In genomic region chr15:25796353-25796752, GRCm38 (mm10) we compare ENCODE assay signal across 10 mouse cellular contexts. TPM values are rescaled to one million over a fixed set of nuclear protein-coding genes. Genes with fewer than 3 reads are reported as not detected.
DNase-seq lines count a peak whose midpoint lies in the region; ATAC-seq and TF ChIP-seq lines count a peak whose summit lies in the region.
"Had no signal": no experiment of that assay in that cellular context is flagged by ENCODE, and none has a peak within 500 bp of the region (broad histone marks: within the 10 kb centered on the region; RNA-seq: fewer than 3 reads in every experiment).

No protein-coding gene starts in this region.

- H3K9me3 ChIP-seq in kidney, postnatal 0 days (replicated peaks; ENCODE audit: low read length) = no peaks in the 10 kb centered on the region
- no peaks in the 10 kb centered on the region for H3K9me3 ChIP-seq in kidney, embryonic 14.5 days (ENCODE audit: control insufficient read depth, low read length)
- H3K9me3 ChIP-seq: liver, embryonic 15.5 days had no signal

- no peak overlapping the region for H3K4me2 ChIP-seq in kidney, postnatal 0 days (ENCODE audit: low read length)
- H3K4me2 ChIP-seq in kidney, embryonic 14.5 days (replicated peaks; ENCODE audit: low read depth, low read length) = no peak overlapping the region
- H3K4me2 ChIP-seq: liver, embryonic 15.5 days had no signal

- no peak overlapping the region for H3K27ac ChIP-seq in kidney, postnatal 0 days
- H3K27ac ChIP-seq in kidney, embryonic 14.5 days (ENCODE audit: low read depth, low read length) = no peak overlapping the region
- H3K27ac ChIP-seq: liver, embryonic 15.5 days had no signal

- no peak overlapping the region for H3K4me3 ChIP-seq in kidney, postnatal 0 days (replicated peaks; ENCODE audit: low read depth, low read length)
- H3K4me3 ChIP-seq in kidney, embryonic 14.5 days (ENCODE audit: low read length) = no peak overlapping the region
- H3K4me3 ChIP-seq: erythroblast, embryonic 14.5 days; liver, embryonic 15.5 days had no signal

- 62% methylated on average over 3 of the region's 3 CpGs for WGBS in kidney, postnatal 0 days
- 63% methylated on average over 3 of the region's 3 CpGs for WGBS in kidney, embryonic 14.5 days

- intact Hi-C loops in gastrocnemius, postnatal 14 days (cut with DNase I; ENCODE audit: low total_unique reads) = no loop called here

- no peak overlapping the region for H3K9ac ChIP-seq in kidney, postnatal 0 days (ENCODE audit: low read depth, low read length)
- H3K9ac ChIP-seq in kidney, embryonic 14.5 days (ENCODE audit: low read depth, low read length) = no peak overlapping the region
- H3K9ac ChIP-seq: liver, embryonic 15.5 days had no signal

- H3K27me3 ChIP-seq in kidney, postnatal 0 days (ENCODE audit: insufficient read depth, low read length) = no peaks in the 10 kb centered on the region
- H3K27me3 ChIP-seq in kidney, embryonic 14.5 days (ENCODE audit: control insufficient read depth, insufficient read depth, low read length) = no peaks in the 10 kb centered on the region
- H3K27me3 ChIP-seq: liver, embryonic 15.5 days had no signal

- H3K36me3 ChIP-seq in kidney, postnatal 0 days (ENCODE audit: insufficient read depth, low read length) = peaks cover 57% of the 10 kb centered on the region
- peaks cover 72% of the 10 kb centered on the region for H3K36me3 ChIP-seq in kidney, embryonic 14.5 days (ENCODE audit: control insufficient read depth, insufficient read depth, low read length)

- TF ChIP-seq CTCF in kidney, postnatal 0 days (IDR thresholded peaks at IDR 0.05; ENCODE audit: low read depth) = peak; percentile 98

- ATAC-seq in kidney, postnatal 0 days (replicated peaks; ENCODE audit: low FRiP score, low read depth) = no peak
- no peak for ATAC-seq in kidney, embryonic 14.5 days (ENCODE audit: low FRiP score, low TSS enrichment)

- H3K4me1 ChIP-seq in kidney, postnatal 0 days (replicated peaks; ENCODE audit: insufficient read depth, low read length) = 0 out of 2 replicates have a peak, but pooled peaks cover 4% of the 10 kb centered on the region
- 0 out of 2 replicates have a peak, but pooled peaks cover 7% of the 10 kb centered on the region for H3K4me1 ChIP-seq in kidney, embryonic 14.5 days (ENCODE audit: control insufficient read depth, insufficient read depth, low read length)
- H3K4me1 ChIP-seq: liver, embryonic 15.5 days had no signal

- peak; percentile 81 for DNase-seq in kidney, postnatal 0 days (ENCODE audit: low spot score)
- peak; percentile 53 for DNase-seq in CD4-positive, CD25-positive, alpha-beta regulatory T cell, adult 2 months (ENCODE audit: low read depth, low spot score)
- peak; percentile 41 for DNase-seq in adipocyte (ENCODE audit: low spot score)
- DNase-seq in lung, postnatal 25 days (ENCODE audit: low spot score) = peak; percentile 16
- DNase-seq in frontal cortex, postnatal 10 days (ENCODE audit: low spot score in 2 of 2) = no peak
- no peak for DNase-seq in gastrocnemius, postnatal 14 days
- no peak for DNase-seq in right cerebral cortex, postnatal 4 days

RNA-seq across cellular contexts. Expression of gene Retreg1, which starts 46.6 kb away (rescaled TPM):
- polyA plus RNA-seq in kidney, postnatal 0 days (2015; fragmentation: Nextera tagmentation; extraction: Ambion mirVana) = 37.0 and 37.1 TPM in 2 replicates
- polyA plus RNA-seq in kidney, embryonic 14.5 days (2014; fragmentation: Nextera tagmentation; extraction: Ambion mirVana) = 10.2 and 14.6 TPM in 2 replicates
- 100 to 1,000 TPM in 1 of 2 experiments, 10 to 100 TPM in 1; 90.8 to 157 TPM for total RNA-seq in gastrocnemius, postnatal 14 days (2021)
- polyA plus RNA-seq: erythroblast, embryonic 14.5 days had no signal

Comparison
In these comparisons a context has a peak if more than half of its experiments do, and no peak if none do; other contexts are left out.
1. DNase-seq: peak in kidney, postnatal 0 days (single experiment), CD4-positive, CD25-positive, alpha-beta regulatory T cell, adult 2 months (single experiment), adipocyte (single experiment) and lung, postnatal 25 days (single experiment); none in frontal cortex, postnatal 10 days (0 of 2), gastrocnemius, postnatal 14 days (single experiment) and right cerebral cortex, postnatal 4 days (single experiment).